Mouse (Mus musculus): ENCODE measurements at regions not wholly inside any gene's neighbourhood (a gene's known extent, or its start where the extent isn't known, plus 50 kb on each side); places are given as distances from the start of the nearest gene placed in this dataset.

- TF ChIP-seq EP300 (IDR thresholded peaks at IDR 0.05; ENCODE audit: low read depth in 1 of 2, low read length in 2 of 2) (no peak), POLR2A (IDR thresholded peaks at IDR 0.05; ENCODE audit: control insufficient read depth in 1 of 2, insufficient read depth in 1 of 2, low read depth in 1 of 2, low read length in 2 of 2, poor library complexity in 1 of 2) (no peak)
These were observed 255.3 kb upstream of the Igfbp7 start for GRCm38 (mm10) chr5:77663096-77663495.

All from MEL (cell line).